Mouse (Mus musculus) intestine, embryonic 16.5 days (tissue): ENCODE measurements around the gene Cxcl14. TPM values are rescaled to one million over a fixed set of nuclear protein-coding genes. Genes with fewer than 3 reads are reported as not detected.

ENCODE experiments used
- ATAC-seq: fragments of 200-750 bp; cut with Nextera tagmentation; 2 replicates; pipeline ENCODE4 v1.8.0; 2017; ENCODE audit warnings: moderate TSS enrichment, moderate library complexity
- H3K27ac ChIP-seq: fragments of 300-500 bp; sonication (generic); 2 replicates; pipeline ENCODE4 v1.5.1; 2014; ENCODE audit warnings: mild to moderate bottlenecking, low read length
- H3K27me3 ChIP-seq: fragments of 300-500 bp; sonication (generic); replicated peaks from 2 replicates; pipeline ENCODE4 v1.6.1; 2014; ENCODE audit warnings: low read length, control low read depth, mixed read lengths; ENCODE audit not compliant: control insufficient read depth, insufficient read depth
- H3K36me3 ChIP-seq: fragments of 300-500 bp; sonication (generic); 2 replicates; pipeline ENCODE4 v1.6.1; 2014; ENCODE audit warnings: low read length, control low read depth; ENCODE audit not compliant: control insufficient read depth, insufficient read depth
- H3K4me1 ChIP-seq: fragments of 300-500 bp; sonication (generic); 2 replicates; pipeline ENCODE4 v1.6.1; 2014; ENCODE audit warnings: low read length, control low read depth, mixed read lengths; ENCODE audit not compliant: control insufficient read depth, insufficient read depth
- H3K4me2 ChIP-seq: fragments of 300-500 bp; sonication (generic); 2 replicates; pipeline ENCODE4 v1.6.1; 2014; ENCODE audit warnings: low read depth, low read length, control low read depth
- H3K4me3 ChIP-seq: fragments of 300-500 bp; sonication (generic); 2 replicates; pipeline ENCODE4 v1.5.1; 2014; ENCODE audit warnings: mild to moderate bottlenecking, low read length
- H3K9ac ChIP-seq: fragments of 300-500 bp; sonication (generic); 2 replicates; pipeline ENCODE4 v1.6.1; 2014; ENCODE audit warnings: low read depth, low read length
- H3K9me3 ChIP-seq: fragments of 300-500 bp; sonication (generic); 2 replicates; pipeline ENCODE4 v1.6.1; 2016; ENCODE audit warnings: low read length, control low read depth; ENCODE audit not compliant: control insufficient read depth
- WGBS: fragments of 180-500 bp; shearing (Covaris S2); extraction: QIAGEN DNeasy Blood & Tissue Kit; methylation state at CpG from one replicate; pipeline ENCODE4 v1.1.7; 2014; 5-methylcytosine and 5-hydroxymethylcytosine counted together
- polyA plus RNA-seq: library from polyadenylated mRNA; unstranded; fragments of >200 nt; fragmentation: Nextera tagmentation; extraction: Ambion mirVana; gene quantifications from 2 replicates; pipeline ENCODE4 v1.2.1, GENCODE M21; 2015

Cxcl14 gene
- polyA plus RNA-seq, 1 experiment from 2014 or later = 8.8 TPM

DNA sequence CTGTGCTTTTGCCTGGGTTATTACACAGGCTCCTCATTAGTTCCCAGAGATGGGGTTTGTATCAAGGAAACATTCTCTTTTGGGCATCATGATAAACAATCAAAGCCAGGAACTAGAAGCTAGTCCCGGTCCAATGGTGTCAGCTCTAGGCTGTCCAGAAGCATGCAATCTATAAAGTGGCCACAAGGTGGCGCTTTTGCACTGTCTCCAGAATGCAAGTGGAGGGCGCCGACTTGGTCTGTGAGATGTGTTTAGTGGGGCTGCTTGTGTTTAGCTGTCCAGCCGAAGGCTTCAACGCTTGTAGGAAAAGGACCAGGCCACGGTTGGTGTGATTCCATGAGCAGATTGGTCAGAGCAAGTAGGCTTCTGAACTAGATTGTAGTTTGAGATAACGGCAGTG is 16.9 kb downstream of the Cxcl14 start:
- no peak overlapping the region for H3K4me2 ChIP-seq
- H3K27me3 ChIP-seq = no peaks in the 10 kb centered on the region; the same call in 1 of the 2 replicates
- ATAC-seq = peak; percentile 68; the same call in 1 of the 2 replicates
- no peaks in the 10 kb centered on the region for H3K36me3 ChIP-seq
- no peak overlapping the region for H3K27ac ChIP-seq
- no peaks in the 10 kb centered on the region for H3K4me1 ChIP-seq
- WGBS = 15% methylated on average over 8 of the region's 8 CpGs
- H3K9ac ChIP-seq = no peak overlapping the region
- H3K4me3 ChIP-seq = no peak overlapping the region
- no peaks in the 10 kb centered on the region for H3K9me3 ChIP-seq

DNA sequence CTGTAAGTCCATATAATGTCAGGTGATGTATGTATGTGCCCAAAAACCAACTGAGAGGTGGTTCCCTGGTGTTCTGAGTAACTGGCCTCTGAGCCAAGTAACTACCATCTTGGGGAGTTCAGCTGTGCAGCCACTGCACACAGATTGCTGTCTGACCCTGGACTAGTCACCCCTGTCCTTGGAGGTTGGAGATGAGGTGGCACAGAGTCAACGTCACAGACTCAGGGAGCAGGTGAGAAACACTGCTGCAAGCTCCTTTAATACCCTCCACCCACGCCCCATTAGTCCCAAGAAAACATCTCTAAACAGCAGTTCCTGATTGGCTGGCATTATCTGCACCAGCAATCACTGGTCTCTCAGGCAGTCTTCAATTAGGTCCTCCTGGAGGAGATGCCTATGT is 21.2 kb downstream of the Cxcl14 start:
- Histone ChIP-seq H3K9ac (no peak overlapping the region), H3K27ac (no peak overlapping the region), H3K4me3 (no peak overlapping the region), H3K4me1 (no peaks in the 10 kb centered on the region), H3K9me3 (peaks cover 8% of the 10 kb centered on the region), H3K36me3 (no peaks in the 10 kb centered on the region), H3K27me3 (no peaks in the 10 kb centered on the region; the same call in 1 of the 2 replicates), H3K4me2 (no peak overlapping the region)
- 54% methylated on average over 2 of the region's 2 CpGs for WGBS
- ATAC-seq = no peak

DNA sequence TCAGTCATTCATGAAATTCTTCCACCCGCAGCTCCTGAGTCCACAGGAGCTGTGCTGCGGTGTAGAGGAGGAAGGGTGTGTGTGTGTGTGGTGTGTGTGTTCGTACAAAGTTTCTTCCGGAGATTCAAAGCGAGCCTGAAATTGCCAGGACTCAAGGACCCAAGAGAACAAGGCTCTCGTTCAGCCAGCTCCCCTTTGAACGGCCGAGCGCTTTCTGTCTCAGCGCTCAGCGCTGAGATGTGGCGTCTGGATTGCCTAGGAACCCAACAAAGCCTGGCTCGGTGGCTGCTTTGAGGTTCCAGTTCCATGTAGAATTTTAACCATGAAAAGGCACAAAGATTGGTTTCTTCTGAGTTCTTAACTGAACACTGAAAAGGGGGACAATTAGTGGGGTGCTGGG is 26.2 kb downstream of the Cxcl14 start:
- H3K9me3 ChIP-seq = peaks cover 8% of the 10 kb centered on the region
- H3K4me3 ChIP-seq = no peak overlapping the region
- no peaks in the 10 kb centered on the region for H3K4me1 ChIP-seq
- 57% methylated on average over 13 of the region's 13 CpGs for WGBS
- H3K36me3 ChIP-seq = no peaks in the 10 kb centered on the region
- no peak overlapping the region for H3K9ac ChIP-seq
- ATAC-seq = no peak
- peaks cover 7% of the 10 kb centered on the region; the same call in 1 of the 2 replicates for H3K27me3 ChIP-seq
- no peak overlapping the region for H3K4me2 ChIP-seq
- H3K27ac ChIP-seq = no peak overlapping the region

DNA sequence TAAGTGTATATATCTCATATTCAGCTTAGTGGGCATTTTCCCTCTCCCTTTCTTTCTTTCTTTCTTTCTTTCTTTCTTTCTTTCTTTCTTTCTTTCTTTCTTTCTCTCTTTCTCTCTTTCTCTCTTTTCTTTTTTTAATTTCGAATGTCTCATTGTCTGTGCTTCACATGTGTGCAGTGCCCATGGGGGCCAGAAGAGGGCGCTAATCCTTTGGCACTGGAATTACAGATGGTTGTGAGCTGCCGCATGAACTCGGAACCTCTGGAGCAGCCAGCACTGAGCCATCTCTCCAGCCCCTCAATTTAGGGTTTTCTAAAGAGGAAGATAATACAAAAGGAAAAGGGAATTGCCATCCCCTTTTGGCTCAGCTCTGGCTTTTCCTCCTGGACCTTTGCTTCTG is 29.0 kb downstream of the Cxcl14 start:
- H3K4me2 ChIP-seq = no peak overlapping the region
- no peaks in the 10 kb centered on the region for H3K36me3 ChIP-seq
- H3K4me3 ChIP-seq = no peak overlapping the region
- H3K9me3 ChIP-seq = peaks cover 8% of the 10 kb centered on the region
- H3K27ac ChIP-seq = no peak overlapping the region
- H3K4me1 ChIP-seq = no peaks in the 10 kb centered on the region
- no peak for ATAC-seq
- 78% methylated on average over 4 of the region's 4 CpGs for WGBS
- peaks cover 14% of the 10 kb centered on the region; the same call in 1 of the 2 replicates for H3K27me3 ChIP-seq
- no peak overlapping the region for H3K9ac ChIP-seq

DNA sequence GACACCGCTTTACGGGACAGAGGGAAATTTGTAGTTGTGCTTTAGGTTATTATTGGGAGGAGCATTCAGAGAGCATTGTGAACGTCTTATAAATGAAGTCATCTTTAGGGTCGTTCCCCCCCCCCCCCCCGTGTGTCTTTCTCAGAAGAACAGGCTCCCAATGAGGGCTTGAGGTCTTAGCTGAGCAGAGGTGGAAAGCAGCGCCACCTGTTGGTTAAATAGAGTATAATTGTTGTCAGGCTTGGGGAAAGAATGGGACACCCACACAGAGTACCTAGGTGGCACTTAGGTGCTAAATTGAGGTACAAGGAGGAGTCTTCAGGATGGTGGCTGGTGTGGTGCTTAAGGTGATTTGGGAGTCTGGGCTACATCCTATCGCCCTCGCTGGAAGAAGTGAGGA is 29.9 kb downstream of the Cxcl14 start:
- Histone ChIP-seq H3K9ac (no peak overlapping the region), H3K4me2 (no peak overlapping the region), H3K4me1 (no peaks in the 10 kb centered on the region), H3K27ac (no peak overlapping the region), H3K27me3 (peaks cover 24% of the 10 kb centered on the region; the same call in 1 of the 2 replicates), H3K9me3 (peaks cover 6% of the 10 kb centered on the region), H3K4me3 (no peak overlapping the region), H3K36me3 (no peaks in the 10 kb centered on the region)
- ATAC-seq = no peak
- 37% methylated on average over 8 of the region's 8 CpGs for WGBS

DNA sequence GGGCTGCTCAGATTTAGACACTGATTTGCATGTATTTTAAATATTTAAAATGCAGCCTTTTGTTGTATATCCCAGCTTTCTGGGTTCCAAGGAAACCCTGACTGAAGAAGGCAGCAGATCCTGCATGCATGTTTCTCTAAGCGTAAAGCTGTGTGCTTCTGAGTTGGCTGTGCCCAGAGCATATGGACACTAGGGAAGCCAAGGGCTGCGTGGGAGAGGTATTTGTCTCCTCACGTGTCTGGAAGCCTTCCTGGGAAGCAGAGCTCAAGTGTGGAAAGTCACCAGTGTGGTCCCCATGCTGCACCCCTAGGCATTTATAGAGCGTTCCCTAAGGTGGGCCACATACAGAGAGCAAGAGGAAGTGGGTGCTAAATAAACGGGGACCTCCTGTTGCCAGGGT is 30.7 kb downstream of the Cxcl14 start:
- Histone ChIP-seq H3K4me3 (no peak overlapping the region), H3K4me1 (no peaks in the 10 kb centered on the region), H3K4me2 (no peak overlapping the region), H3K36me3 (no peaks in the 10 kb centered on the region), H3K9ac (no peak overlapping the region), H3K9me3 (no peaks in the 10 kb centered on the region), H3K27ac (no peak overlapping the region), H3K27me3 (peaks cover 31% of the 10 kb centered on the region)
- no peak for ATAC-seq
- WGBS = 61% methylated on average over 5 of the region's 5 CpGs

DNA sequence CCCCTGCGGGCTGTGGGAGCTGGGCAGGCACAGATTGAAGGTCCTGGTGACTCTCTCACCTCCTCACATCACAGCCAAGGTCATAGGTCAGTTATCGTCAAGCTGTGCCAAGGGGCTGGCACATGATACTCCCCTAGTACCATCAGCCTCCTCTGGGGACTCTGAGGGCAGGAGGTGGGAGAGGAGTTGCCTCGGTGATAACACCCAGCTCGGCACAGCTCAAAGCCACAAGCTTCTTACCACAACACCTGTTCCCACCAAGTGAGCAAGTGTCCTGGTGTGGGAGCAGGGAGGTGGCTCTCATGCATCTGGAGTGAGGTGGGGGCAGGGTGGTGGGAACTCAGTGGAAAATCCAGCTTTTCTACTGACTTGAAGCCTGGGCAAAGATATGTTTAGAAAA is 34.1 kb downstream of the Cxcl14 start:
- WGBS = 54% methylated on average over 4 of the region's 4 CpGs

DNA sequence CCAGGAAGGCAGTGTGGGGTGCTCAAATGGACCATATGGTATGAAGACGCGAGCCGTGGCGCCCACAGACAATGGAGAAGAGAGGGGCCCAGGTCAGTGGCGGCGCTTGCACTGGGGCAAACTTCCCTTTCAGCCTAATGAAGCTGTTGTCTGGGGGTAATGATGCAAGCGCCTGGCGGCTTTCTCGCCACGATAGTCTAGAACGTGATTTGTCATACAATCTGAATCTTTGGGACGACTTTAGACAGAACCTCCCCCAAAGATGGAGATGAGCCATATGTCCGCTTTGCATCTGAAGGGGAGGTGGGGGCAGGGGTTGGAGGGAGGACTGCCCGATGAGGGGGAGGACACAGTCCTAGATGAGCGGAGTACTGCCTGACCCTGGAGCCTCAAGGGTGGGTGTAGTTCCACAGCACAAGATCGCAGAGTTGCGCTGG is 36.0 kb downstream of the Cxcl14 start:
- no peak overlapping the region for H3K4me2 ChIP-seq
- no peak for ATAC-seq
- no peak overlapping the region for H3K27ac ChIP-seq
- H3K4me3 ChIP-seq = no peak overlapping the region
- no peaks in the 10 kb centered on the region for H3K36me3 ChIP-seq
- H3K9ac ChIP-seq = no peak overlapping the region
- peaks cover 9% of the 10 kb centered on the region for H3K4me1 ChIP-seq
- H3K27me3 ChIP-seq = peaks cover 76% of the 10 kb centered on the region
- 3% methylated on average over 17 of the region's 17 CpGs for WGBS
- H3K9me3 ChIP-seq = no peaks in the 10 kb centered on the region

More for the DNA sequence above, 34.1 kb downstream of the Cxcl14 start:
- Histone ChIP-seq H3K27me3 (peaks cover 63% of the 10 kb centered on the region), H3K4me1 (peaks cover 9% of the 10 kb centered on the region), H3K4me3 (no peak overlapping the region), H3K9ac (no peak overlapping the region), H3K36me3 (no peaks in the 10 kb centered on the region), H3K4me2 (no peak overlapping the region), H3K27ac (no peak overlapping the region), H3K9me3 (no peaks in the 10 kb centered on the region)
- ATAC-seq = no peak

DNA sequence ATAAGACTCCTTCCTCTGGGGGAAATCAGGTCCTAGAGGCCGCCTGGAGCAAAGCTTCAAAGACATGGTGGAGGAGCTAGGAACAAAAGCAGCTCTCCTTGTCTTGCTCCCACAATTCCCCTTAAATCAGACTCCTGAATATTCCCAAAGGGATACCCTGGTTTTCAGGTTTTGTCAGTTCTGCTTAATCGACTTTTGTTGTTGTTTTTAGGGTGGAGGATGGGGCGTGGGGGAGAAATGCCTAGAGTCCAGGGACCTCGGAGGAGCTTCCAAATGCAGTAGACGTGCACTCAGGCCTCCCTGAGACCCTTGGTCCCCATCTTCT is 36.5 kb downstream of the Cxcl14 start:
- H3K36me3 ChIP-seq = no peaks in the 10 kb centered on the region
- H3K27me3 ChIP-seq = peaks cover 78% of the 10 kb centered on the region
- no peak overlapping the region for H3K4me2 ChIP-seq
- no peak for ATAC-seq
- H3K9me3 ChIP-seq = no peaks in the 10 kb centered on the region
- no peak overlapping the region for H3K27ac ChIP-seq
- WGBS = 5% methylated on average over 5 of the region's 5 CpGs
- H3K9ac ChIP-seq = no peak overlapping the region
- H3K4me3 ChIP-seq = no peak overlapping the region
- peaks cover 9% of the 10 kb centered on the region for H3K4me1 ChIP-seq
